Mouse (Mus musculus): Measurements from ENCODE around the gene Map3k12. TPM values are rescaled to one million over a fixed set of nuclear protein-coding genes. Genes with fewer than 3 reads are reported as not detected.
A peak's percentile ranks its signal among the peaks of the same experiment; 100 is the strongest.

Gene Map3k12
- total RNA-seq, 1 experiment from 2014 or later: 1.2 TPM

GRCm38 (mm10) chr15:102470605-102471294, 46.1 kb downstream of the Map3k12 start:
- ATAC-seq (replicated peaks; ENCODE audit: insufficient number of reproducible peaks, low FRiP score, low TSS enrichment, poor library complexity, severe bottlenecking): peak; percentile 25; the same call in 1 of the 2 replicates

GRCm38 (mm10) chr15:102470183-102470604, 46.7 kb downstream of the Map3k12 start, which contains the start of gene Pcbp2:
Gene Pcbp2, plus strand, starts transcription at chr15:102470539.
- ATAC-seq (replicated peaks; ENCODE audit: insufficient number of reproducible peaks, low FRiP score, low TSS enrichment, poor library complexity, severe bottlenecking): peak; percentile 99

- ATAC-seq (replicated peaks; ENCODE audit: insufficient number of reproducible peaks, low FRiP score, low TSS enrichment, poor library complexity, severe bottlenecking): no peak
Observed at GRCm38 (mm10) chr15:102468675-102469370, 48.0 kb downstream of the Map3k12 start.

- no peak for ATAC-seq (replicated peaks; ENCODE audit: insufficient number of reproducible peaks, low FRiP score, low TSS enrichment, poor library complexity, severe bottlenecking)
Observed at GRCm38 (mm10) chr15:102463666-102464065, 53.2 kb downstream of the Map3k12 start.

- no peak for ATAC-seq (replicated peaks; ENCODE audit: insufficient number of reproducible peaks, low FRiP score, low TSS enrichment, poor library complexity, severe bottlenecking)
Observed at GRCm38 (mm10) chr15:102461430-102462075, 55.3 kb downstream of the Map3k12 start.

GRCm38 (mm10) chr15:102460971-102461370, 55.9 kb downstream of the Map3k12 start:
- ATAC-seq (replicated peaks; ENCODE audit: insufficient number of reproducible peaks, low FRiP score, low TSS enrichment, poor library complexity, severe bottlenecking): peak; percentile 42; the same call in 1 of the 2 replicates

GRCm38 (mm10) chr15:102460409-102460808, 56.5 kb downstream of the Map3k12 start:
- no peak for ATAC-seq (replicated peaks; ENCODE audit: insufficient number of reproducible peaks, low FRiP score, low TSS enrichment, poor library complexity, severe bottlenecking)

GRCm38 (mm10) chr15:102459847-102460246, 57.0 kb downstream of the Map3k12 start:
- ATAC-seq (replicated peaks; ENCODE audit: insufficient number of reproducible peaks, low FRiP score, low TSS enrichment, poor library complexity, severe bottlenecking): no peak

- ATAC-seq (replicated peaks; ENCODE audit: insufficient number of reproducible peaks, low FRiP score, low TSS enrichment, poor library complexity, severe bottlenecking): no peak
Observed at GRCm38 (mm10) chr15:102459381-102459780, 57.5 kb downstream of the Map3k12 start.

- ATAC-seq (replicated peaks; ENCODE audit: insufficient number of reproducible peaks, low FRiP score, low TSS enrichment, poor library complexity, severe bottlenecking): peak; percentile 88
Observed at GRCm38 (mm10) chr15:102458904-102459317, 58.0 kb downstream of the Map3k12 start, which contains the start of gene Prr13. Gene Prr13, plus strand, starts transcription at chr15:102459028.

GRCm38 (mm10) chr15:102458050-102458736, 58.7 kb downstream of the Map3k12 start:
- ATAC-seq (replicated peaks; ENCODE audit: insufficient number of reproducible peaks, low FRiP score, low TSS enrichment, poor library complexity, severe bottlenecking): no peak

- no peak for ATAC-seq (replicated peaks; ENCODE audit: insufficient number of reproducible peaks, low FRiP score, low TSS enrichment, poor library complexity, severe bottlenecking)
Observed at GRCm38 (mm10) chr15:102455993-102456392, 60.9 kb downstream of the Map3k12 start.

GRCm38 (mm10) chr15:102451666-102452430, 65.0 kb downstream of the Map3k12 start:
- ATAC-seq (replicated peaks; ENCODE audit: insufficient number of reproducible peaks, low FRiP score, low TSS enrichment, poor library complexity, severe bottlenecking): 0 out of 2 replicates have a peak, but pooled peaks have one; percentile 12

- ATAC-seq (replicated peaks; ENCODE audit: insufficient number of reproducible peaks, low FRiP score, low TSS enrichment, poor library complexity, severe bottlenecking): no peak
Observed at GRCm38 (mm10) chr15:102450928-102451327, 65.9 kb downstream of the Map3k12 start.

GRCm38 (mm10) chr15:102449366-102449765, 67.5 kb downstream of the Map3k12 start:
- ATAC-seq (replicated peaks; ENCODE audit: insufficient number of reproducible peaks, low FRiP score, low TSS enrichment, poor library complexity, severe bottlenecking): no peak

All from monocyte, adult 5-6 weeks (primary cell).